Mouse (Mus musculus) erythroblast, adult 5-6 weeks (primary cell): Measurements from ENCODE around the gene Zfp142. TPM values are rescaled to one million over a fixed set of nuclear protein-coding genes. Genes with fewer than 3 reads are reported as not detected.

ENCODE experiments used
- ATAC-seq: replicated peaks from 2 replicates; pipeline ENCODE4 v1.8.0; 2016; ENCODE audit warnings: moderate number of reproducible peaks, mild to moderate bottlenecking, moderate TSS enrichment, inconsistent platforms; ENCODE audit not compliant: poor library complexity, low FRiP score, severe bottlenecking
- total RNA-seq, 2 experiments: library from RNA; stranded (forward) in 1 of 2; stranded (reverse) in 1 of 2; fragments of 150-400 nt in 1 of 2; fragments of 200-764, 138-1000 nt in 1 of 2; gene quantifications; 2 replicates each; pipeline versions ENCODE4 v1.2.3 to v1.2.4; 2015 to 2017; ENCODE audit warnings: low replicate concordance in 2 of 2

Gene Zfp142
- total RNA-seq (2015; ENCODE audit: low replicate concordance) = 4.6 and 5.2 TPM in 2 replicates
- total RNA-seq (2017; ENCODE audit: low replicate concordance) = 2.8 and 4.7 TPM in 2 replicates

GRCm38 (mm10) chr1:74587773-74588445 lies at the start of gene Zfp142, which contains the start of gene Bcs1l:
Gene Zfp142, minus strand, starts transcription at chr1:74588246.
Gene Bcs1l, plus strand, starts transcription at chr1:74588289.
- peak; percentile 95 for ATAC-seq

- no peak for ATAC-seq
Observed at GRCm38 (mm10) chr1:74632734-74633133, 44.7 kb upstream of the Zfp142 start.

GRCm38 (mm10) chr1:74628001-74628400 lies 40.0 kb upstream of the Zfp142 start:
- ATAC-seq = no peak

GRCm38 (mm10) chr1:74626076-74626475 lies 38.0 kb upstream of the Zfp142 start:
- ATAC-seq = no peak

- no peak for ATAC-seq
Observed at GRCm38 (mm10) chr1:74624183-74624582, 36.1 kb upstream of the Zfp142 start.

- peak; percentile 95 for ATAC-seq
Observed at GRCm38 (mm10) chr1:74601267-74601962, 13.4 kb upstream of the Zfp142 start, which contains the start of the genes Rnf25 and Stk36. Gene Rnf25, minus strand, starts transcription at chr1:74601397. Gene Stk36, plus strand, starts transcription at chr1:74601445.

- ATAC-seq = peak; percentile 70
Observed at GRCm38 (mm10) chr1:74600501-74601266, 12.6 kb upstream of the Zfp142 start.

- no peak for ATAC-seq
Observed at GRCm38 (mm10) chr1:74594434-74594833, 6.4 kb upstream of the Zfp142 start.

GRCm38 (mm10) chr1:74587233-74587772 lies 743 bp downstream of the Zfp142 start:
- ATAC-seq = no peak

GRCm38 (mm10) chr1:74584616-74585398 lies 3.2 kb downstream of the Zfp142 start:
- ATAC-seq = no peak

- no peak for ATAC-seq
Observed at GRCm38 (mm10) chr1:74582621-74583020, 5.4 kb downstream of the Zfp142 start.

GRCm38 (mm10) chr1:74569739-74570719 lies 18.0 kb downstream of the Zfp142 start:
- no peak for ATAC-seq

- no peak for ATAC-seq
Observed at GRCm38 (mm10) chr1:74565834-74566233, 22.2 kb downstream of the Zfp142 start.

GRCm38 (mm10) chr1:74559061-74559460 lies 29.0 kb downstream of the Zfp142 start:
- no peak for ATAC-seq

GRCm38 (mm10) chr1:74544184-74544583 lies 43.9 kb downstream of the Zfp142 start, which contains the start of gene Usp37:
Gene Usp37, minus strand, starts transcription at chr1:74544284.
- ATAC-seq = no peak

- ATAC-seq = no peak
Observed at GRCm38 (mm10) chr1:74542451-74542961, 45.5 kb downstream of the Zfp142 start, which contains the start of gene Plcd4. Gene Plcd4, plus strand, starts transcription at chr1:74542888.

- no peak for ATAC-seq
Observed at GRCm38 (mm10) chr1:74538650-74539049, 49.4 kb downstream of the Zfp142 start.

GRCm38 (mm10) chr1:74528589-74528988 lies 59.5 kb downstream of the Zfp142 start:
- ATAC-seq = no peak
